Mouse (Mus musculus) left cerebral cortex, postnatal 36 days (tissue): ENCODE data around the gene Lmbrd2. TPM values are rescaled to one million over a fixed set of nuclear protein-coding genes. Genes with fewer than 3 reads are reported as not detected.

Source experiments
- total RNA-seq, 2 experiments: library from RNA; stranded (reverse); gene quantifications; 2 replicates each; pipeline ENCODE4 v1.2.3; 2021

Gene Lmbrd2
- total RNA-seq, 2 experiments from 2014 or later: 61.1 to 68.9 TPM

Other genes with a start within 250 kb of the Lmbrd2 start
- 10 to 100 TPM in 1 of 2 experiments, 1 to 10 TPM in 1; 8.4 to 10.9 TPM for gene Ranbp3l, start 172.6 kb upstream of the Lmbrd2 start, total RNA-seq
- gene Nadk2, start 69.3 kb upstream of the Lmbrd2 start, total RNA-seq: 10 to 100 TPM; 47.6 to 48.2 TPM
- 1 to 10 TPM; 4.3 to 6.1 TPM for gene Skp2, start 14.9 kb downstream of the Lmbrd2 start, total RNA-seq
- gene Ugt3a1, start 136.3 kb downstream of the Lmbrd2 start, total RNA-seq: not detected
- not detected for gene Ugt3a2, start 195.0 kb downstream of the Lmbrd2 start, total RNA-seq